Mouse (Mus musculus): ENCODE results near the gene Gm45716.
"Not testable (repeated sequence)": the region's sequence is repeated elsewhere in the genome, so short reads cannot be mapped to it uniquely, and the experiment has no call there.

The Gm45716 gene

GRCm38 (mm10) chr11:90250730-90251129 is 63.2 kb downstream of the Gm45716 start:
- DNase-seq (ENCODE audit: low spot score): no peak

DNA sequence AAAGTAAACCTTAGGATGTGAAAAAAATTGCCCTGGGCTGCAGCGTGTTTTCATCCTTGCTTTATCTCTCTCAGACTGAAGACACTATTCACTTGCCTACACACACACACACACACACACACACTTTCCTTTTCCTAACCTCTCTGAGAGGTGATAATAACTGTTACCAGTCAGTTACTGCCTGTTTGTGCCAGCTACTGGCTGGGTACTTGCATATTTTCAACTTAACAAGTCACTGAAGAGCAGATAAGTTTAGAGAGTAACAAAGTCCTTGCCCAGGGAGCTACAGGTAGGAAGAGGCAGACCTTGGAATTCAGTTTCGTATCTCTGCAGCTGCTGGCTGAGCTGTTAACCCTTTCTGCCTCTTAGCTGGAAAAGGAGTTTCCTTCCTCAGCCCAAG is 64.4 kb downstream of the Gm45716 start:
- no peak for DNase-seq (ENCODE audit: low spot score)

- DNase-seq (ENCODE audit: low spot score): no peak
These were observed 64.9 kb downstream of the Gm45716 start for GRCm38 (mm10) chr11:90252366-90252765.

DNA sequence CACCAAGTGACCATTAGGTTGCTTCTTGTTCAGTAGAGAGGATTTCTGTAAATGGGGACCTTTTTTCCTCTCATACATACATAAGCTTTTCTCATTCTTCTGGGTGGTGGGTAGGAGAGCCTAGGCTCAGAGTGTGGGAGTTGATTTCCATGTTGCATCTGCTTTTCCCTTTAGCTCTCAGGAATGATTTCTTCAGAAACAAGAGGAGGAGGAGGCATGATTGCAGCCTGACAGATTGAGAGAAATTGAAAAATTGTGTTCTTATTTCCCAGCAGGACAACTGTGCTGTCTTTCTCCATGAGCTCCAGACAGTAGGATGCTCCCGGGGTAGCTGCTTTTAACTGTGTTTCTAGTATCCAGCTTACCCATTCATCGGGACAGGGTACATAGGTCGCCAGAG is 67.1 kb downstream of the Gm45716 start:
- DNase-seq (ENCODE audit: low spot score): no peak

DNA sequence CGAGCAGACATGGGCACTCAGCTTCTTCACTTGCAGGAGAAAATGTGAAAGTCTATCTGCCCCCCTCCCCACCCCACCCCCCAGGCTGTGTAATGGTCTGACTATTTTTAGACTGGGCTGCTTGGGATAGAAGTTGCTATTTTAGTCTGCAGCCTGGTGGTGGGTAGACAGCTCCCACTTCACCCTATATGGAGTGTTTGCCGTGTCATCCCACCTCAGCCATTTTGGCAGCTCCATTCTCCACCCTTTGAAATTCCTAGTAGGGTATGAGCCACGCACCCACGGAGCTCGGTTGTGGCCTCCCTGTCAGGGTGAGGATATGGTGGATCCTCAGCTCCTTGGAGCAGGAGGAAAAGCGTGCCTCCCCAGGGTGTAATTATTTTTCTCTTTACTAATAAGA is 68.2 kb downstream of the Gm45716 start:
- no peak for DNase-seq (ENCODE audit: low spot score)

DNA sequence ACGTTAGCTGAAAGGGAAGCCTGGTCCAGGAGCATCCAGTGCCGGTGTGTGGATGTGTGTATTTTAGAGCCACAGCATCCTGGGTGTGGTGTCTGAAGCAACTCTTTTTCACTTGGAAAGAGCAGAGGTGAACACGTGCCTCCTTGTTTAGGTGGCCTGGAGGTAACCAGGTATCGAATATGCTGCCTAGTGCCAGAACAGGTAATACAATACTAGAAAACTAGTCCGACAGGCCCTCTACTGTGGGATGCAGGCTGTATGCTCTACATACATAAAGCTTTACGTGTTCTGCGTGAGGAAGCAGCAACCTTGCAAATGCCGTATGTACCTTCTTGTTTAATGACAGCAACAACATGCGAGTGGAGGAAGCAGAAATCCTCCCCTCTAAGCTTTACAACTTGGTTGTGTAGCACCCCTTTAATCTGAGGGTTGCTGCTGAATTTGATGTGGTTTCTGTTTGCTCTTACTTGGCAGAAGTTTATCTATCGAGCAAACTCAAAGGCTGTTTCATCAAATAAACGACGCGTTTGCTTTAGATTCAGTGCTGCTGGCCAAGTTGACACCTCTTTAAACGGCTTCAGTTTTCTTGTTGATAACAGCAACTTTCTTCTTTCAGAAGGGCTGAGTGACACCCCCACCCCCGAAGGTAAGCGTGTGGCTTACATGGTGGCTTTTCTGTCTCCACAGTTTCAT is 69.5 kb downstream of the Gm45716 start:
- DNase-seq (ENCODE audit: low spot score): no peak

DNA sequence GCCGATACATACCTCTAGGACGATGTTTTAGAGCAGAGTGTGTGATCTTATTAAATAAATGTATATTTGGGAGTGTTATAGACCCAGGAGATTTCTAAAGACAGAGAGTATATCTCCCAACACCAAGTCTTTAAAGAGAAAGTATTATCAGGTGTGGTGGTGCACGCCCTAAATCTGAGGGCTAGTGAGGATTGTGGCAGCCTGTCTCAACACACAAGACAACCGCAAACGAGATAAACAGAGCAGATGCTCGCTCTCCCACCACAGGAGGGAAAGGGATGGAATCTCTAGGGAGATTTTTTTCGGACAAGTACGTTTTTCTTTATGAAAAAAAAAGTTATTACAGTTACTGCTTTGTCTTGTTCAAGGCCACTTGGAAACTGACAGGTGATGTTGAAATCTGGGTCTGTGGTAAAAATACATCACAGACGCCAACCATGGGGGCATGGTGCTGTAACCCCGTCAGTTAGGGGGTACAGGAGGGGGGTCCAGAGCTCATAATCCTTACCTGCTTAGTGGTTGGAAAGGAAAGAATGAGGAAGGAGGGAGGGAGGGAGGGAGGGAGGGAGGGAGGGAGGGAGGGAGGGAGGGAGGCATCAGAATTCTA is 70.9 kb downstream of the Gm45716 start:
- no peak for DNase-seq (ENCODE audit: low spot score)

- DNase-seq (ENCODE audit: low spot score): no peak
These were observed 71.6 kb downstream of the Gm45716 start for GRCm38 (mm10) chr11:90259071-90259470.

- no peak for DNase-seq (ENCODE audit: low spot score)
These were observed 72.3 kb downstream of the Gm45716 start for GRCm38 (mm10) chr11:90259826-90260225.

GRCm38 (mm10) chr11:90264180-90264579 is 76.7 kb downstream of the Gm45716 start:
- DNase-seq (ENCODE audit: low spot score): no peak

- DNase-seq (ENCODE audit: low spot score): no peak
These were observed 78.1 kb downstream of the Gm45716 start for GRCm38 (mm10) chr11:90265581-90265980.

DNA sequence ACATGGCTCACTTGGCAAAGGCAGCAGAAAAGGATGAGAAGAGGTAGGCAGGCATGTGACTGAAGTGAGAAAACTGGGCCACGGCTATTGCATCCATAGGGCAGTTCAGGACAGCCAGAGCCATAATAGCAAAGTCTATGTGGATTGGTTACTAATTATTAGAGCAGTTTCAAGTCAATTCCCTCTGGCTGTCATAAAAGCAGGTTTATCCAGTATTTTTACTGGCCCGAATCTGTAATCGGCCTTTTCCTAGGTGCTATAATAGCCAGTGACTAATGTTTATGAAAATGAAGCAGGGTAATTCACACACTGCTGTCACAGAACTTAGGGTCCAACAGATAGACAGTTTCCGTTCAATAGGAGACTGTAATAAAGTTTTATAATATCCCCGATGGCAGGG is 81.5 kb downstream of the Gm45716 start:
- DNase-seq (ENCODE audit: low spot score): no peak

GRCm38 (mm10) chr11:90269398-90270123 is 82.1 kb downstream of the Gm45716 start:
- no peak for DNase-seq (ENCODE audit: low spot score)

GRCm38 (mm10) chr11:90270132-90270877 is 82.8 kb downstream of the Gm45716 start:
- no peak for DNase-seq (ENCODE audit: low spot score)

DNA sequence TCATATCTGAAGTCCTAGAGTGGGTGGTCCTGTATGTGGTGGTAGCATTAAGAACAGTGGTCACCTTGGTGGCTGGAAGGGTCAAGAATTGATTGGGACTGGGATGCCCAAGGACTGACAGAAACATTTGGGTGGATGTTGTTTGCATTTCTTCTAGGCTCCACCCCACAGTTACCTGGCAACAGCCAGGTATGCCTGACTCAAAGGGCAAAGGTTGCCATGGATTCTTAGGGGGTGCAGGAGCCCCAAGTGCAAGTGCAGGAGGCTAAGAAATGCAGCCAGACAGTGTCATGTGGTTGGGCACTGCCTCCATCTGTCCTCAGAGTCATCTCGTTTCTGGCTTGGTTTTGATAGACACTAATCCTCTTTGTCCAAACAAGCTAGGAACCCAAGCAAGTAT is 86.7 kb downstream of the Gm45716 start:
- no peak for DNase-seq (ENCODE audit: low spot score)

- no peak for DNase-seq (ENCODE audit: low spot score)
These were observed 88.2 kb downstream of the Gm45716 start for GRCm38 (mm10) chr11:90275663-90276062.

DNA sequence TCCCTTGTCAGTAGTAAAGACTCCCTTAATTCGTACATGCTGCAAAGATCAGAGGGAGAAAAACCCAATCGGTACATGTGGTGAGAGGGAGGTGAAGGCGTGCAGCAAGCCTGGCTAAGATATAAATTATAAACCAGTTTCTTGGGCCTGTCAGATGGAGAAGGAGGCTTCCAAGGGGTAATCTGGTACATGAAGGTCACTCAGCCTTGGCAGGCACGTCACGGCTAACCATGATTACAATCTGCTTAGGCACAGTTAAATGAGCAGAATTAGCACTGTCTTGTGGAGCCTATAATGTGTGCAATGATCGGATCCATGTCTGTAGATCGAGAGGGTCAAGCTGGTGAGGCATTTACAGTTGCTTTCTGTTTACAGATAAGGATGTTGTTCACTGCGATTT is 88.7 kb downstream of the Gm45716 start:
- DNase-seq (ENCODE audit: low spot score): no peak

DNA sequence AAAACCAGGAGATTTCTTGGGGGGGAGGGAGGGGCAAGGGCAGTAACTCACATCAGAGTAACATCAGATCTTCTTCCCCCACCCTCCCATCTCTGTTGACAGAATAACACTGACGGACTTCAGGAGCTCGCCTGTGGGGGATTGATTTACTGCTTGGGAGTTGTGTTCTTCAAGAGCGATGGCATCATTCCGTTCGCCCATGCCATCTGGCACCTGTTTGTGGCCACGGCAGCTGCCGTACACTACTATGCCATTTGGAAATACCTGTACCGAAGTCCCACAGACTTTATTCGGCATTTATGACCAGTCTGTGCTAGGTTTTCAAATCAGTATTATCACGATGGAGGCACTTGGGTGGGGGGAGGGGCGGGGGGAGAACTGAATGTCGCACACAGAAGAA is 89.1 kb downstream of the Gm45716 start:
- DNase-seq (ENCODE audit: low spot score): no peak

DNA sequence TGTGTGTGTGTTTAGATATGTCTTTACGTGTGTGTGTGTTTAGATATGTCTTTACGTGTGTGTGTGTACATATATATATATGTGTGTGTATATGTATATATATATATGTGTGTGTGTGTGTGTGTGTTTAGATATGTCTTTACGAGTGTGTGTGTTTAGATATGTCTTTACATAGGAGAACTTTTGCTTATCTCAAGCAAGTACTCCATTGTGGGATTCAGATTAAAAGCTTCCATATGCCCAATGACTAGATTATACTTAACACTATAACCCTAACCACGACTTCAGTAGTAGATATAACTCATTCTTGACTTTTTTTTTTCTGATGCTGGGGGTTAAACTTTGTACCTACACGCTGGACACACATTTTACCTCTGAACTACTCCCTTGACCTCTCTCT is 92.6 kb downstream of the Gm45716 start:
- DNase-seq (ENCODE audit: low spot score): no peak

GRCm38 (mm10) chr11:90281943-90282342 is 94.5 kb downstream of the Gm45716 start:
- DNase-seq (ENCODE audit: low spot score): not testable (repeated sequence)

- no peak for DNase-seq (ENCODE audit: low spot score)
These were observed 95.7 kb downstream of the Gm45716 start for GRCm38 (mm10) chr11:90283159-90283558.

DNA sequence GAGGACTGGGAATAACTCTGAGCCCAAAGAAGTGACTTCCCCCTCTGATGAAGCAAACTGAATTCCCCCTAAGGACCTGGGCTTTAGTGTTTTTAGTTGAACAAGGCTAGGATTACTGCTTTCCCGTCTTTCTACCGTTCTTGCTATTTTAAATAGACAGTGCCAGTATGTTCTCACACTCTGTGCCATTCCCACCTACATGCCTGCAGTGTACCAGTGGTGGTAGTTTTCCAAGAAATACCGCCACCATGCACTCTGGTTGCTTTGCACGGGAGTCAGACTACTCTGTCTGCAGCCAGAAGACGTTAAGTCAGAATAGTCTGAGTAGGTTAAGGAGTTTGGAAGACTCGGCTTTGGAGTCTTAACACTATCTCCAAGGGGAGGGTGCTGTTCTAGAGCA is 96.1 kb downstream of the Gm45716 start:
- DNase-seq (ENCODE audit: low spot score): no peak

GRCm38 (mm10) chr11:90284079-90284478 is 96.6 kb downstream of the Gm45716 start:
- DNase-seq (ENCODE audit: low spot score): no peak
